Comparison of ENCODE assay signal across 8 mouse cellular contexts in the genomic region with DNA sequence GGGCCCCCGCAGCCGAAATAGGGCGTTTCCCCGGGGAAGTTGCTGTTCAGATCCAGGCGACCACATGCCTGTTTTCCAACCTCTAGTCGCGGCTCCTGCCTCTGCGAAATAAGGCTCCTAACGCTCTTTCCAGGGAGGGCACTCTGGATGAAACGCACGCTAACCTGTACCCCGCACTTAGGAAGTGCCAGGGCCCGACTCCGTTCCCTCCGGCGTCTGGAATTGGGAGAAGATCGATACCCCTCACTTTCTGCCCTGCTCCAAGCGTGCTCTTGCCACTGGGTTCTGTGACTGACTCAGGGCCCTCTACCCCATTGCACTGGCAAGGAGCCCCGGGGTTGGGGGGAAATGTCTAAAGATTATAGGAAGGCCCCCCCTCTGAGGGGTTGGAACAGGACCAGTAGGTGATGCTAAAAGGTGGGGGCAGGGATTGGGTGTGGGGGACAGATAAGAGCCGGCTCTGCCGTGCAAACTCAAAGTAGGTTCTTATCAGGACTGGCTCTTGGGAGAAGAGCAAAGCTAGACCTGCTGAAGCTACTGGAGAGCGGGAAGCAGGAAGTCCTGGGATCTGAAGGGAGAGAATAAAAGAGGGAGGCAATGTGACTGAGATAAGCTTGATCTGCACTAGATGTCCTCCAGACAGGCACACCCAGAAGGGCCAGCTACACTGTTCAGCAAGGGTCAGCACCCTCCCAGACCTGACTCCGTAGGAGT. TPM values are rescaled to one million over a fixed set of nuclear protein-coding genes. Genes with fewer than 3 reads are reported as not detected.
DNase-seq lines count a peak whose midpoint lies in the region; ATAC-seq and TF ChIP-seq lines count a peak whose summit lies in the region.

No protein-coding gene starts in this region.

- no peaks in the 10 kb centered on the region for H3K27me3 ChIP-seq in embryonic facial prominence, embryonic 15.5 days
- peaks cover 23% of the 10 kb centered on the region for H3K27me3 ChIP-seq in myocyte (ENCODE audit: control insufficient read depth, insufficient read depth, insufficient read length)

- peak overlapping the region; percentile 68 for H3K9ac ChIP-seq in embryonic facial prominence, embryonic 15.5 days

- peak overlapping the region; percentile 96 for H3ac ChIP-seq in myocyte (ENCODE audit: control insufficient read depth, insufficient read length)

- H3K4me3 ChIP-seq in bone marrow, adult 2 months (replicated peaks; ENCODE audit: control insufficient read depth, low read depth, low read length), result peak overlapping the region; percentile 61
- H3K4me3 ChIP-seq in embryonic facial prominence, embryonic 15.5 days (replicated peaks), result peak overlapping the region; percentile 70
- peak overlapping the region; percentile 12 for H3K4me3 ChIP-seq in myocyte

- TF ChIP-seq POLR2A in bone marrow, adult 2 months (IDR thresholded peaks at IDR 0.05; ENCODE audit: borderline replicate concordance, control insufficient read depth, low read depth, low read length), result no peak
- TF ChIP-seq POLR2A in myocyte (IDR thresholded peaks at IDR 0.05; ENCODE audit: insufficient read length, low read depth), result no peak

- 6% methylated on average over 23 of the region's 23 CpGs for WGBS in bone marrow, adult 2 months
- WGBS in embryonic facial prominence, embryonic 15.5 days, result 5% methylated on average over 23 of the region's 23 CpGs

- DNase-seq in retina, embryonic 14.5 days (ENCODE audit: low spot score), result peak; percentile 20
- DNase-seq in retina, postnatal 1 day, result no peak
- peak; percentile 33 for DNase-seq in heart, postnatal 4 days
- peak; percentile 77 for DNase-seq in liver
- DNase-seq in urinary bladder, postnatal 36 days (ENCODE audit: low spot score in 2 of 2), result peak; percentile 14 to 42

- H3K9me3 ChIP-seq in embryonic facial prominence, embryonic 15.5 days (replicated peaks), result no peaks in the 10 kb centered on the region

- H3K36me3 ChIP-seq in embryonic facial prominence, embryonic 15.5 days, result no peaks in the 10 kb centered on the region
- peaks cover 4% of the 10 kb centered on the region for H3K36me3 ChIP-seq in myocyte (ENCODE audit: control insufficient read depth, insufficient read depth)

- peak overlapping the region; percentile 98 for H3K4me2 ChIP-seq in embryonic facial prominence, embryonic 15.5 days (replicated peaks)
- peak overlapping the region; percentile 87 for H3K4me2 ChIP-seq in myocyte (ENCODE audit: low read depth)

- H3K27ac ChIP-seq in bone marrow, adult 2 months (ENCODE audit: control insufficient read depth, insufficient read depth, low read depth, low read length, poor library complexity), result peak overlapping the region; percentile 63; the same call in 1 of the 2 replicates
- H3K27ac ChIP-seq in embryonic facial prominence, embryonic 15.5 days (replicated peaks), result peak overlapping the region; percentile 82

- peaks cover 32% of the 10 kb centered on the region for H3K79me2 ChIP-seq in myocyte (ENCODE audit: control insufficient read depth, insufficient read depth)

- TF ChIP-seq CTCF in bone marrow, adult 2 months (IDR thresholded peaks at IDR 0.05; ENCODE audit: control insufficient read depth, insufficient read depth, low read length), result no peak

- no peak for ATAC-seq in embryonic facial prominence, embryonic 15.5 days (ENCODE audit: insufficient number of reproducible peaks, low FRiP score, low TSS enrichment, low read depth)

- peaks cover 2% of the 10 kb centered on the region; the same call in 1 of the 2 replicates for H3K4me1 ChIP-seq in bone marrow, adult 2 months (ENCODE audit: control insufficient read depth, insufficient read depth, low read length)
- H3K4me1 ChIP-seq in embryonic facial prominence, embryonic 15.5 days, result peaks cover 24% of the 10 kb centered on the region

TF ChIP-seq in myocyte, 11 proteins besides CTCF, POLR2A, EP300 and RAD21:
- TF ChIP-seq REST (IDR thresholded peaks at IDR 0.05; ENCODE audit: insufficient read depth, insufficient read length) (no peak), TCF12 (IDR thresholded peaks at IDR 0.05; ENCODE audit: insufficient read depth, poor library complexity, severe bottlenecking) (no peak), TCF3 (IDR thresholded peaks at IDR 0.05; ENCODE audit: insufficient read length, low read depth) (no peak), MYOG (IDR thresholded peaks at IDR 0.05; ENCODE audit: control insufficient read depth in 1 of 3, insufficient read depth in 1 of 3, insufficient read length in 2 of 3, low read depth in 2 of 3) (no peak), SRF (IDR thresholded peaks at IDR 0.05; ENCODE audit: control insufficient read depth, insufficient read length, low read depth) (no peak), USF1 (IDR thresholded peaks at IDR 0.05; ENCODE audit: low read depth) (no peak), MYOD1 (IDR thresholded peaks at IDR 0.05; ENCODE audit: control insufficient read depth in 1 of 3, insufficient read length in 2 of 3, low read depth in 2 of 3) (no peak)

RNA-seq across cellular contexts. Expression of gene Rybp, which starts 0.9 kb away (rescaled TPM):
- 9.1 and 23.5 TPM in 2 replicates for polyA plus RNA-seq in bone marrow, adult 2 months (2011; ENCODE audit: insufficient read depth, insufficient read length, low replicate concordance, missing spikeins)
- polyA plus RNA-seq in embryonic facial prominence, embryonic 15.5 days (2015; fragmentation: Nextera tagmentation; extraction: Ambion mirVana), result 20.0 and 23.7 TPM in 2 replicates
- total RNA-seq in heart, postnatal 4 days (2021), result 10 to 100 TPM; 23.9 to 28.1 TPM
- polyA plus RNA-seq in myocyte (2012; fragmentation: generic; extraction: Trizol), result 9.5 TPM

Comparison
In these comparisons a context has a peak if more than half of its experiments do, and no peak if none do; other contexts are left out.
1. H3K4me3 ChIP-seq: peak in every context shown above with its lines; median percentile 70 in embryonic facial prominence, embryonic 15.5 days; 61 in bone marrow, adult 2 months; 12 in myocyte.